Mouse (Mus musculus): ENCODE results near the gene Capzb. TPM values are rescaled to one million over a fixed set of nuclear protein-coding genes. Genes with fewer than 3 reads are reported as not detected.

Capzb gene
- total RNA-seq, 2 experiments from 2014 or later = 400 to 403 TPM

GRCm38 (mm10) chr4:139298671-139299366 lies 106.1 kb downstream of the Capzb start:
- no peak for DNase-seq (ENCODE audit: low spot score in 2 of 2)

DNA sequence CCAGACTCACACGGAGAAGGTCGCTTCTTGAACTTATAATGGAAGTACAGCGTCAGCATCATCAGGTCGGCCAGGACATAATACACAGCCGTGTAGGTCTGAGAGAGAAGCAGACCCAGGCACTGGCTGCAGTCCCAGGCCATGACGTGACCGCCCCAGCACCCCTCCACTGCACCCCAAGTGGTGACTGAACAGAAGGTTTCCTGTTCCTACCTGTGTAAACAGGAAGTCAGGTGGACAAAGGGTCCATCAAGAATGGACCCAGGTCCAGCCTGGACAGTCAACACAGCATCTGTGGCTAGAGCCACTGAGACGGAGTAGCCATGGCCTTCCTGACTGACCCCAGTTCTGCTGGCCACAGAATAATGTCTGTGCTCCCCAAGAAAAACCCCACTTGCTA lies 109.1 kb downstream of the Capzb start:
- no peak for DNase-seq (ENCODE audit: low spot score in 2 of 2)

GRCm38 (mm10) chr4:139302241-139302640 lies 109.5 kb downstream of the Capzb start:
- no peak for DNase-seq (ENCODE audit: low spot score in 2 of 2)

DNA sequence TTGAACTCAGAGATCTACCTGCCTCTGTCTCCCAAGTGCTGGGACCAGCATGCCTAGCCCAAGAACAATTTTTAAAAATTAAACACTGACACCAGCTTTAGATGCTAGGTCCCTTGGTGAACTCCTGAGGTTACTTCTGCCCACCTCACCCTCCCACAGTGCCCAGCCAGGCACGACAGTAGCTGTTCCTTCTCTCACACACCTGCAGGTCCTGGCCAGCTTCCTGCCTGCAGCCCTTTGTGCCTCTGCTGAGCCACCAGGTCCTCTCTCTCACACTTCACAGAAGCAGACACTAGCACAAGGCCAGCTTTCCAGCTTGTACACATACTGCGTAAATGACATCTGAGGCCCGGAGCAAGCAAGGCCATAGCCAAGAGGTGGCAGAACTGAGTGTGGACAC lies 112.8 kb downstream of the Capzb start:
- DNase-seq (ENCODE audit: low spot score in 2 of 2) = no peak

DNA sequence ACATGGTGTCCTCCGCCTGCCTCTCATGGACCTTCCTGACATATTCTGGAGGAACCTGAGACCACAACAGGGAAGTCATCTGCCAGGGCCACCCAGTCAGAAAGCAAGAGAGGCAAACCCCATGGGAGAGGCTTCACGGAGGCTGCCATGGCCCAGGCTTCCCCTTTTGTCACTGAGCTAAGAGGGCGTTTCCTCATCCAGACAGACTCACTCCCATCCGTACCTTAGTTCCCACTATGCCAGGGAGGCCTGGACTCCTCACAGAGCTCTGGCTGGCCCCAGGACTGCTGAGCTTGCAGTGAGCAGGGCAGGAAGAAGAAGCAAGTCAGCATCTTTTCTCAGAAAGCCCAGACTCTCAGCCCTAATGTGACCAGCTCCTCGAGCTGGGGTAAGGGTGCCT lies 115.2 kb downstream of the Capzb start:
- DNase-seq (ENCODE audit: low spot score in 2 of 2) = no peak

DNA sequence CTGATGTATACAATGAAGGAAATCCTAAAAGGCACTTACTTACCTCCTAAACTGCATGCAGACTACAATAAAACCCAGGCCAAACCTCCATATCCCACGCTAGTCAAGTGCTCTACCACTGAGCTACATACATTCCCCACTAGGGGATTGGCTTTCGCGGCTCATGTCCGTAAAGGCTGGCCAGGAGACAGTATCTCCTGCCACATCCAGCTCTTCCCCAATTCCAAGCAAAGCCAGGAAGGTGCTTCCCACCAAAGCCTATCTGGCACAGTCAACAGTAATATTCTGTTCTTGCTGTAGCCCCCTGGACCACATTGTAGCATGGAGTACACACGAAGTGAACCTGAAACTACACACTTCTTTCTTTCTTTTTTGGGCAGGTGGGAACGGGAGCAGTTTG lies 117.0 kb downstream of the Capzb start:
- no peak for DNase-seq (ENCODE audit: low spot score in 2 of 2)

GRCm38 (mm10) chr4:139310171-139310898 lies 117.6 kb downstream of the Capzb start, which contains the start of the genes Pqlc2 and Akr7a5:
Gene Pqlc2, minus strand, starts transcription at chr4:139310708.
Gene Akr7a5, plus strand, starts transcription at chr4:139310744.
- peak; percentile 94 to 99 for DNase-seq (ENCODE audit: low spot score in 2 of 2)

GRCm38 (mm10) chr4:139310899-139311701 lies 118.4 kb downstream of the Capzb start:
- DNase-seq (ENCODE audit: low spot score in 2 of 2) = no peak

DNA sequence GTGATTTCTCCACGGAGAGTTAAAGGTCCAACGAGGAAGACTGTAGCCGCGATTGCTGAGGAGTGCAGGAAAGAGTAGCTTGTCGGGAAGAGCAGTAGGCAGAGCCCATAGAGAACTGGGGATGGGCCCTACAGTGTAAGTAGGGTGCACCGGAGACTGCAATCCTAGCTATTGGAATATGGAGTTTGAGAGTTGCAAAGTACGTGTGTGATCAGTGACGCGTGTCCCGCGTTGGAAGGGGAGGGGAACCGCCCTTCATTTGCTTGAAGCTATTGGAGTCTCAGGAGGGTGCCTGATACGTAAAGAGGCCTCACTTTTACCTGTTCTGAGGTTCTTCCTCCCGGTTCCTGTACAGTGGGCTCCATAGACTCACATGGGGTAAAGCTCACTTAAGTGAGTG lies 119.0 kb downstream of the Capzb start:
- DNase-seq (ENCODE audit: low spot score in 2 of 2) = no peak

DNA sequence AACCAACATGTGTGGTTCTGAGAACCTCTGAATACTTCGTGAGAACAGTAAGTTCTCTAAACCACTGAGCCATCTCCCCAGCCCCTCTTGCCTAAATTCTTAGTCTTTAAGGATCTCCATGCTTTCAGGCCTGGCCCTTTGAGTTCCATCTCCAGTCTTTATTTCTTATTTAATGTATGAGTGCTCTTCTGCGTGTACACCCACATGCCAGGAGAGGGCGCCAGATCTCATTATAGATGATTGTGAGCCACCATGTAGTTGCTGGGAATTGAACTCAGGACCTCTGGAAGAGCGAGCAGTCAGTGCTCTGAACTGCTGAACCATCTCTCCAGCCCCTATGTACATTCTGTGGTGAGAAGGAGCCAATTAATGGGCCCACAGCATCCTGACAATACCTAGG lies 119.9 kb downstream of the Capzb start:
- no peak for DNase-seq (ENCODE audit: low spot score in 2 of 2)

DNA sequence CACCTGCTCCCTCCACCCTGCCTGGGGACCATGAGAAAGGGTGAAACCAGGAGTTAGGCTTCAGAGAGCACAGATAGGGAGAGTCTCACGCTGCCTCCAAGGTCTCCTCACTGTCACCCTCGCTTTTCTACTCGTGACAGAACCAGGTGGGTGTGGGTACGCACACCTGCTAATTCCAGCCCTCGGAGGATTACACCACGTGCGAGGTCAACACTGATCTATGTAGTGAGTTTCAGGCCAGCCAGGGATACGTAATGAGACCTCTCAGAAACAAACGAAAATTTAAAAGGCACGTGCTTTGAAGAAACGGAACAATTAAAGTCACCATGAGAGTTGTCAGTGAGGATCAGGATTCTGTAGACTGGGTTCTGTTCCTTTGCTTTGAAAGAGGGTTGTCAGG lies 125.8 kb downstream of the Capzb start:
- DNase-seq (ENCODE audit: low spot score in 2 of 2) = no peak

- no peak for DNase-seq (ENCODE audit: low spot score in 2 of 2)
These were observed 127.0 kb downstream of the Capzb start for GRCm38 (mm10) chr4:139319740-139320139.

DNA sequence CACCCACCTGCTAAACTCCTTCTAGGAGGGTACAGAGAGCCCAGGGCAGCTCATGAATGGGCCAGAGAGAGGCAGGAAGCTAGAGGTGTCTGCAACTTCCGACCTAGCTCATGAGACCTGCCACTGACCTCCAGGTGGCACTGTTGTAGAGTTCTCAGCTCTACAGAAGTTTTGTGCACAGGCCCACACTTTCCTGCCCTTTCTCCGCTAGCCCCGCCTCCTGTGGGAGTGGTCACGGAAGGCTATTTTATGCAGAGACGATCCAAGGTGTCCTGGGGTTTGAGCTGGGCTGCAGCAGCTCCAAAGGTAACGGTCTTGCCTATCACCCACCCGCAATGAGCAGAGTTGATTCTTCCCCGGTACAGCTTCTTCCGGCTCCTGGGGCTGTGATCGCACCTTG lies 137.9 kb downstream of the Capzb start:
- DNase-seq (ENCODE audit: low spot score in 2 of 2) = peak in 1 of 2 experiments; percentile 26

- no peak for DNase-seq (ENCODE audit: low spot score in 2 of 2)
These were observed 142.1 kb downstream of the Capzb start for GRCm38 (mm10) chr4:139334631-139335295.

DNA sequence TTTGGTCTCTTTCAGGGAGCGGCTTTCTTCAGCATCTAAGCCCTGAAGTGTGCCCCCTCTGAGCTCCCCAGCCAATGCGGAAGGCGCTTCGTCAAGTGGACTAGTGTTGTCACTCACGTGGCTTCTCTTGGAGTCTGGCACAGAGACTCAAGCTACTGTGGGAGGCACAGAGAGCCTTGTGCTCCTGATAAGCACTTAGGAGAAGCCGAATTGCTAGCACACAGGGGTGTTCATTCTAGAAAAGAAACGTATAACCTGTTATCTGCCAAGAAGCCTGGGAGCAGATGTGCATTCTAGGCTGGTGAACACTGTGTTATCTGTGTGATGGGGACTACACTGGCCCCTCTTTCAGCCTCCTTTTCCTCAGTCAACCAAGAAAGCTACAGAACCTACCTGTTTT lies 142.8 kb downstream of the Capzb start:
- no peak for DNase-seq (ENCODE audit: low spot score in 2 of 2)

GRCm38 (mm10) chr4:139336822-139337483 lies 144.3 kb downstream of the Capzb start:
- peak; percentile 16 to 61 for DNase-seq (ENCODE audit: low spot score in 2 of 2)

GRCm38 (mm10) chr4:139338145-139338544 lies 145.4 kb downstream of the Capzb start:
- DNase-seq (ENCODE audit: low spot score in 2 of 2) = no peak

GRCm38 (mm10) chr4:139340835-139341234 lies 148.1 kb downstream of the Capzb start:
- no peak for DNase-seq (ENCODE audit: low spot score in 2 of 2)
